Mouse (Mus musculus) heart, embryonic 12.5 days (tissue): ENCODE measurements around the gene Pde4d. TPM values are rescaled to one million over a fixed set of nuclear protein-coding genes. Genes with fewer than 3 reads are reported as not detected.
A peak's percentile ranks its signal among the peaks of the same experiment; 100 is the strongest.

ENCODE experiments used
- ATAC-seq: fragments of 200-750 bp; cut with Nextera tagmentation; 2 replicates; pipeline ENCODE4 v1.8.0; 2017; ENCODE audit warnings: moderate TSS enrichment, moderate library complexity; ENCODE audit not compliant: insufficient number of reproducible peaks, low FRiP score
- H3K27ac ChIP-seq: fragments of 300-500 bp; sonication (generic); 2 replicates; pipeline ENCODE4 v1.5.1; 2016; ENCODE audit warnings: mild to moderate bottlenecking, moderate library complexity; ENCODE audit not compliant: poor library complexity, severe bottlenecking
- H3K27me3 ChIP-seq: fragments of 300-500 bp; sonication (generic); replicated peaks from 2 replicates; pipeline ENCODE4 v1.6.1; 2016; ENCODE audit warnings: mild to moderate bottlenecking, moderate library complexity
- H3K36me3 ChIP-seq: fragments of 300-500 bp; sonication (generic); 2 replicates; pipeline ENCODE4 v1.6.1; 2016; ENCODE audit warnings: mild to moderate bottlenecking, moderate library complexity
- H3K4me1 ChIP-seq: fragments of 300-500 bp; sonication (generic); replicated peaks from 2 replicates; pipeline ENCODE4 v1.6.1; 2016; ENCODE audit warnings: mild to moderate bottlenecking
- H3K4me2 ChIP-seq: fragments of 300-500 bp; sonication (generic); 2 replicates; pipeline ENCODE4 v1.6.1; 2016; ENCODE audit warnings: mild to moderate bottlenecking, moderate library complexity
- H3K4me3 ChIP-seq: fragments of 300-500 bp; sonication (generic); 2 replicates; pipeline ENCODE4 v1.5.1; 2016; ENCODE audit warnings: mild to moderate bottlenecking
- H3K9ac ChIP-seq: fragments of 300-500 bp; sonication (generic); 2 replicates; pipeline ENCODE4 v1.6.1; 2016; ENCODE audit warnings: mild to moderate bottlenecking, moderate library complexity
- H3K9me3 ChIP-seq: fragments of 300-500 bp; sonication (generic); replicated peaks from 2 replicates; pipeline ENCODE4 v1.6.1; 2016; ENCODE audit warnings: mild to moderate bottlenecking, moderate library complexity
- WGBS: fragments of 180-500 bp; shearing (Covaris S2); methylation state at CpG from one replicate; pipeline ENCODE4 v1.1.7; 2016; 5-methylcytosine and 5-hydroxymethylcytosine counted together
- polyA plus RNA-seq: library from polyadenylated mRNA; unstranded; fragments of >200 nt; fragmentation: Nextera tagmentation; extraction: Ambion mirVana; gene quantifications from 2 replicates; pipeline ENCODE4 v1.2.1, GENCODE M21; 2016

Gene Pde4d
- polyA plus RNA-seq, 1 experiment from 2014 or later: 34.2 TPM

DNA sequence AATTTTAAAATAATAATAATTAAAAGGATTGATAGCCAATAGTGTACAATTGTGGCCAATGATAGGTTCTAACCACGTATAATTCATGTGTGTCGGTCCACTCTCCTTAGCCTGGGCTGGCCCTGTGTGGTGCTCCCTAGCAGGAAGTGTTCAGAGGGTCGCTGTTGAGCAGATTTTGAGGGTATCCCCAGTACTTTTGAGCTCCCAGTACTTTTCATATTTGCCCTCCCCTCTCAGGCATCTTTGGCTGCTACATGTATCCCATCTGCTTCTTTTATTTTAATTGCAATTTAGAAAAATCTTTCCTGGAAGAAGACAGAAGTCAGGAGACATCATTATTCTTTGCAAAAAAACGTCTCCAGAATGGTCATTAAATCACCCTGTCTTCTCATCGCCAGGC lies 1119.7 kb downstream of the Pde4d start:
- no peaks in the 10 kb centered on the region for H3K36me3 ChIP-seq
- H3K4me1 ChIP-seq: no peaks in the 10 kb centered on the region
- H3K4me3 ChIP-seq: no peak overlapping the region
- H3K4me2 ChIP-seq: no peak overlapping the region
- no peak overlapping the region for H3K27ac ChIP-seq
- H3K27me3 ChIP-seq: no peaks in the 10 kb centered on the region
- 70% methylated on average over 5 of the region's 5 CpGs for WGBS
- H3K9me3 ChIP-seq: no peaks in the 10 kb centered on the region
- no peak overlapping the region for H3K9ac ChIP-seq
- ATAC-seq: no peak

DNA sequence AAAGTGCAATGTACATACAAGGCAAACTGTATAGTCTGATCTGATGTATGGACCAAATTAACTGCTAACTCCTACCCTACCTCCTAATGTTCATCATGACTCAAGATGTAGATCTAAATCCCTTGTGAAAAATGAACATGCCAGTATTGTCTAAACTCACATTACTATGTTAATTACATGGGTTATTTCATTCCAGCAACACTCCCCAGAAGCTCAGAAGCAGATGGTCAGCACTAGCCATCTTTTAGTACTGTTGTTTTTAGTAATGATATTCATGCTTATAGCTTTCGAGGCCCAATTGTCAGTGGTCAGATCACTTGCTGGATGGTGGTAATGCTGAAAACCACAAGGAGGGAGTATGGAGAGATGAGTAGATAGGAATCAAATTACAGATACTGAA lies 1127.0 kb downstream of the Pde4d start:
- 63% methylated on average over 1 of the region's 1 CpGs for WGBS
- Histone ChIP-seq H3K9ac (no peak overlapping the region), H3K4me1 (0 out of 2 replicates have a peak, but pooled peaks cover 5% of the 10 kb centered on the region), H3K36me3 (no peaks in the 10 kb centered on the region), H3K27me3 (no peaks in the 10 kb centered on the region), H3K9me3 (no peaks in the 10 kb centered on the region), H3K27ac (no peak overlapping the region), H3K4me3 (no peak overlapping the region), H3K4me2 (no peak overlapping the region)
- ATAC-seq: no peak

DNA sequence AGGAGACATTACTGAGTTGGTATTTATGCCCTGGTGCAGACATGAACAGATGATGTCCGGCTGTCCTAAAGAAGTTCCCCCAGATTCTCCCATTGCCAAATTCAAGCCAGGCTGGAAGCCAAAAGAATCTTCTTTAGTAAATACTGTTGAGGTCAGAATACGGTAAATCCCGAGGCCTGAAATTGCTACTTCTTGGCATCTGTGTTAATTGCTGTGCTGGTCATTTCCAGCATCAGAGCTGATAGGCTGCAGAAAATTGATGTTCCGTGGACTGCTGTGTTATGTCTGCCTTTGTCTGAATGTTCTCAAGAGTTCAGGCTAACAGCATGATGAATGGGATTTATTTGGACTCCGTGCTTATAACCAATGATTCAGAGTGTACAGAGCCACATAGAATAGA lies 1127.7 kb downstream of the Pde4d start:
- no peak overlapping the region for H3K9ac ChIP-seq
- H3K4me2 ChIP-seq: no peak overlapping the region
- H3K4me1 ChIP-seq: 0 out of 2 replicates have a peak, but pooled peaks cover 5% of the 10 kb centered on the region
- no peaks in the 10 kb centered on the region for H3K9me3 ChIP-seq
- no peaks in the 10 kb centered on the region for H3K27me3 ChIP-seq
- WGBS: 82% methylated on average over 5 of the region's 5 CpGs
- no peak overlapping the region for H3K27ac ChIP-seq
- ATAC-seq: no peak
- H3K4me3 ChIP-seq: no peak overlapping the region
- H3K36me3 ChIP-seq: no peaks in the 10 kb centered on the region

DNA sequence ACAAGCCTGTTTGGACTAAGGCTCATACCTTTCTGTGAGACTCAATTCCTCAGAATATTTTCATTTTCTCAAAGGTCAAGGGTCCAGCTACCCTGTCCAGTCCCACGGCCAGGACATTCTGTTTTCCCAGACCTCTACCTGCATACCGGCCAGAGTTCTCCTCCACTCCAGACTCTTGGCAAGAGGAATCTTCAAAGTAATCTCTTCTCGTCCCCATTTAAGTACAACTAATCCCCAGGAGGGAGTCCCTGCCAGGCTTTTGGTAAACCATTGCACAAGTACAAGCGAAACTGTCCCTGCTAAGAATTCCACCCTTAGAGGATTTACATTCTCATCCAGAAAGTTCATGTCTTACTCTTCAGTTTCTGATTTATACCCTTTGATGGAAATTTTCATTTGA lies 1128.2 kb downstream of the Pde4d start:
- H3K4me3 ChIP-seq: no peak overlapping the region
- WGBS: 63% methylated on average over 4 of the region's 4 CpGs
- H3K27ac ChIP-seq: no peak overlapping the region
- no peak overlapping the region for H3K9ac ChIP-seq
- H3K36me3 ChIP-seq: no peaks in the 10 kb centered on the region
- no peak for ATAC-seq
- 0 out of 2 replicates have a peak, but pooled peaks cover 5% of the 10 kb centered on the region for H3K4me1 ChIP-seq
- no peaks in the 10 kb centered on the region for H3K27me3 ChIP-seq
- no peak overlapping the region for H3K4me2 ChIP-seq
- H3K9me3 ChIP-seq: no peaks in the 10 kb centered on the region

DNA sequence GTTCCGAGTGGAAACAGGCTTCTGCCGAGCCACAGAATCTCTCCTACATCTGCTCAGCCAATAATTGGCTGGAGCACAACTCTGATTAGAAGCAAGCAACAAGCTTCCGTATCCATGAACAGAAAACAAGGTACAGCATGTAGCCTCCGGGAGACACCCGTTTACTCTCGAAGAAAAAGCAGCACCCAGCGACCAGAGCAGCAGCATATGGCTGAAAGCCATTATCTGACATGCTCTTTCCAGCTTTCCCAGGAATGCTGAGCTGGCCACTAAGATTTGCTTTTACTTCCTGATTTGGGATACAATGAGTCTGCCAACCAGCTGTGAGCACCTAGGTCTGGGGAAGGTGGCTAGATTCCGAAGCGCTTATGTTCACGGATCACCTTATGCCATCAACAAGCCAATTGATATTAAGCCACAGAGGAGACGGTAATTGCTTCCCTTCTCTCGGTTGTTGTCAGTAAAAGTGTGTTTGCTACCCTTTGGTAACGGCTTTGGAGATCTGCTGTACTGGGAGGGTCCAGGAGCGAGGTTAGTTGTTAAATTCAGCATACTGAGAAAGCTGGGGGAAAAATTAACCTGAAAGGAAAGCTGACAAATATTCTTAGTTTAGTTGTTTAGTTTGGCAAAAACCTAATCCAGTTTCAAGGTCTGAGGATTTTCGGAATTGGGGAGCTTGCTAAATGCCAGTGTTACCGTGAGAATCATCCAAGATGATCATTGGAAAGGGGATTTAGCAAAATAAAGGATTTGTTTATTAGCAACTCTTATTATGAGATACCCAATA lies 1131.7 kb downstream of the Pde4d start:
- H3K4me2 ChIP-seq: peak overlapping the region; percentile 30
- H3K4me3 ChIP-seq: no peak overlapping the region
- 59% methylated on average over 16 of the region's 16 CpGs for WGBS
- no peak for ATAC-seq
- H3K4me1 ChIP-seq: 0 out of 2 replicates have a peak, but pooled peaks cover 5% of the 10 kb centered on the region
- no peaks in the 10 kb centered on the region for H3K36me3 ChIP-seq
- no peak overlapping the region for H3K9ac ChIP-seq
- H3K9me3 ChIP-seq: no peaks in the 10 kb centered on the region
- no peaks in the 10 kb centered on the region for H3K27me3 ChIP-seq
- no peak overlapping the region for H3K27ac ChIP-seq

DNA sequence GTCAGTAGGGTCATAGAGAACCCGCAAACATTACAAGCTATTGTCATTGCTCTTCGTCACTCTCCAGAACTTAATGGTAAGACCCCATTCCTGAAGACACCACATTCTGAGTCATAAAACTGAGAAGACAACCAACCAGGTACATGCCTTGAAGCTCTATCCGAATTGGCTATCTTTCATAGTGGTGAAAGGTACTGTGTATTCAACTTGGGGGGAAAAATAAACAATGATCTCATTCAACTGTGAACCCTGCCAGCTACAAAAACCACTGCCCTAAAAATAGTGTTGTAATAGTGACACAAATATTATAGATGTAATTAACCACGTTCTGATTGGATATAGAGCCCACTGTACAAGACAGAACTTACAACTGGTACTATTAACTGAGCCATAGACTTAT lies 1140.3 kb downstream of the Pde4d start:
- ATAC-seq: no peak
- H3K4me1 ChIP-seq: no peaks in the 10 kb centered on the region
- H3K9me3 ChIP-seq: no peaks in the 10 kb centered on the region
- H3K9ac ChIP-seq: no peak overlapping the region
- H3K36me3 ChIP-seq: no peaks in the 10 kb centered on the region
- no peak overlapping the region for H3K4me2 ChIP-seq
- 71% methylated on average over 4 of the region's 4 CpGs for WGBS
- no peak overlapping the region for H3K27ac ChIP-seq
- no peak overlapping the region for H3K4me3 ChIP-seq
- H3K27me3 ChIP-seq: no peaks in the 10 kb centered on the region

DNA sequence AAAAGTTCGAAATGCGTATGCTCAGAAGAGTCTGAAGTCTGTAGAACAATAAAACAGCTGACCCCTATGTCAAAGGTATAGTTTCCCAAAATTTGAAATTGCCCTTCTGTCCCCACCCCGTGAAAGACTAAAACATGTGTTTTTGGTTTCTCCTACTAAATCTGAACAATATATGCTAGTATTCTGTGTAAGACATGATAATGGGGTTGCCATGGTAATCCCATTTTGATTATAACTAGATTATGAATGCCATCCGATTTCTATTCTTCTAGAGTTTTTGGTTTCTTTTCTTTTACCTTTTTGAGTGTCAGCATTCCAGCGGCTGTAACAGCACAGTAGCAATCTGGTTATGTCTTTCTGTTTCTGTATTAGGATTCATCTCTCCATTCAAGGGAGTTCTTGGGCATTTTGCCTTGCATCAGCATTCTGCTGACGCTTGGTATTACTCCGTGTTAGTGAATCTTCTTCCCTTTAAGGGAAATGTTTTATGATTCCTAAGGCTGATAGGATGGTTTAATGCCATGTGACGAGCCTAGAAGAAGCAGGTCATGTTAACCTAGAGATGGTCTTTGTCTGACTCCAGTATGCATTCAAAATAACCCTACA lies 1142.5 kb downstream of the Pde4d start:
- ATAC-seq: no peak
- no peak overlapping the region for H3K4me3 ChIP-seq
- no peaks in the 10 kb centered on the region for H3K4me1 ChIP-seq
- H3K4me2 ChIP-seq: no peak overlapping the region
- no peaks in the 10 kb centered on the region for H3K9me3 ChIP-seq
- 79% methylated on average over 8 of the region's 8 CpGs for WGBS
- H3K27me3 ChIP-seq: no peaks in the 10 kb centered on the region
- no peak overlapping the region for H3K27ac ChIP-seq
- H3K36me3 ChIP-seq: no peaks in the 10 kb centered on the region
- no peak overlapping the region for H3K9ac ChIP-seq

DNA sequence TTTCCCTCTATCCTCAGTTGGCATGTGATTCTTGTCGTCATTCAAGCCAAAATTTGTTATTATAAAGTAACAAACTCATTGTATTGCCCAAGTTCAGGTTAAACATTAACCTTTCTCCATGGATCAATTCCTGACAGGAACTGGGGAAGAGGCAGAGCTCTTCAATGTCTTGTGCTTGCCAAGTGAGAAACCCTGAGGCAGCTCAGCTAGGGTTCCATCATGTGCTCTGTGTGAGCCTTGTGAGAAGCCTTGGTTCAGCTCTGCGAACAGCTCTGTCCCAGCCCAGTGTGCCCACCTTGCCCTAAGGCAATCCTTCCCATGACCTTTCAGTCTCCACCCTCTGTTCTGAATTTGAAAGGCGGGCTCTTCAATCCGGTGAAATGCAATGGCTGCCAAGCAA lies 1150.0 kb downstream of the Pde4d start:
- Histone ChIP-seq H3K4me1 (no peaks in the 10 kb centered on the region), H3K27me3 (no peaks in the 10 kb centered on the region), H3K9me3 (no peaks in the 10 kb centered on the region), H3K36me3 (no peaks in the 10 kb centered on the region), H3K27ac (no peak overlapping the region), H3K4me2 (no peak overlapping the region), H3K4me3 (no peak overlapping the region), H3K9ac (no peak overlapping the region)
- no peak for ATAC-seq
- 83% methylated on average over 4 of the region's 4 CpGs for WGBS

DNA sequence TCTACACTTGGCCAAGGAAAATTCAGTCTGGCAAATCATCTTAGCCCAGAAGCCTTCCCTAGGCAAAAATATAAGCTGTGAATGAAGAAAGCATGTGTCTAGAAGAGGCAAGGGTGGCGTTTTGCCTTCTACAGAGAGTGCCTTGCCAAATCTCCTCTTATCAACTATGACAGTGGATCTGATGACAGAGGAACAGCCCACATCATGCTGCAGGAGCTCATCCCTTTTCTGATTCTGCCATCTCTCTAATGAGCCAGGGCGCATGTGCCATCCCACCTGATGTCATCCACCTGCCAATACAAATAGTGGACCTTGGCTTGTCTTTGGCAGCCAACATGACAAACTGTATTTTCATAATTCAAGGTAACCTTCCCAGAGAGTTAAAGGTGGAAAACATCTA lies 1154.3 kb downstream of the Pde4d start:
- Histone ChIP-seq H3K36me3 (no peaks in the 10 kb centered on the region), H3K9me3 (no peaks in the 10 kb centered on the region), H3K4me1 (no peaks in the 10 kb centered on the region), H3K4me2 (no peak overlapping the region), H3K9ac (no peak overlapping the region), H3K4me3 (no peak overlapping the region), H3K27ac (no peak overlapping the region), H3K27me3 (no peaks in the 10 kb centered on the region)
- WGBS: 70% methylated on average over 2 of the region's 2 CpGs
- ATAC-seq: no peak

DNA sequence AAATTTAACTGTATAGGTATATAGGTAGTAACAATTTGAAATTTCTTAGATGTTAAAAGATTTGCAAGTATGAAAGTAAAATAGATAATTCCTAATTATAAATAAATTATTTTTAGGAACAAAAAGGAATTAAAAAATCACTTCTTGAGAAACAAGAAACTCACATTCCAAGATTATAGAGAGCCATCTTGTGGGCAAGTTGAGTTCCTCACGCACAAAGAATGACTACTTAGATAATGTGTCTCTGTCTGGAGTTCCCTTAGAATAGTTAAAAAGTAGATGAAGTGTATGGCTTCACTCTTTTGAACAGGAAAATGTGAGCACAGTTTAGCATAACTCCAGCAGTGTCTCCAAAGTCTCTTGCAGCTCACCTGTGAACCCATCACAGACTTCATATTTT lies 1155.4 kb downstream of the Pde4d start:
- Histone ChIP-seq H3K27ac (no peak overlapping the region), H3K4me2 (no peak overlapping the region), H3K4me3 (no peak overlapping the region), H3K9ac (no peak overlapping the region), H3K4me1 (0 out of 2 replicates have a peak, but pooled peaks cover 6% of the 10 kb centered on the region), H3K9me3 (no peaks in the 10 kb centered on the region), H3K27me3 (no peaks in the 10 kb centered on the region), H3K36me3 (no peaks in the 10 kb centered on the region)
- no peak for ATAC-seq
- 49% methylated on average over 1 of the region's 1 CpGs for WGBS

DNA sequence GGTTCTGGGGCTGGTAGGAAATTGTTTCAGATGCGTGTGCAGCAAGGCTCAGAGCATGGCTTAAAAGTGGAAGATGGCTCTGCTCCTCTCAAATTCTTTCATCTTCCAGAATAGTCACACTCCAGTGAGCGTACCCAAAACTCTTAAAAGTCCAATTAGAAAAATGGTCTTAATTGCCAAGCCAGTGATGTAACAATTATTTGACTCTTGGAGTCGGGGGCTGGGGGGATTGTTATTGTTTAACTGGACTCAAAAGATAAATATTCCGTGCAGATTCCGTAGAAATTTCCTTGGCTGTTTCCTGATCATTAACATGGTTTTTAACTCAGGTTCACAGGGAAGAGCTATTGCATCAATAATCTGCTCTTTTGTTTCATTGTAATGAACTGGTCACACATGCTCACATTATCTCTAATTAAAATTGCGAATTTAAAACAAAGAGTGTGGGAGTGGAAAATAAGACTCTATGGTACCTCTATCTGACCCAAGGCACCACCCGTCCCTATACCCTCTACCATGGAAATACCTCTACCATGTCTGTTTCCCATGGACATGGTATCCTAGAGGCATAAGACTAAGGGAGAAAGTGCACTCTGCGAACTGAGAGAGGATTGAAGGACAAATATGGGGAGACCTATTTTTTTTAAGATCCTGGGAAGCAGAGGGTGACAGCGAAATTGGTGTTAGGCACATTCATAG lies 1159.5 kb downstream of the Pde4d start:
- no peaks in the 10 kb centered on the region for H3K9me3 ChIP-seq
- H3K4me3 ChIP-seq: no peak overlapping the region
- no peaks in the 10 kb centered on the region for H3K27me3 ChIP-seq
- 66% methylated on average over 9 of the region's 9 CpGs for WGBS
- no peaks in the 10 kb centered on the region for H3K36me3 ChIP-seq
- no peak overlapping the region for H3K9ac ChIP-seq
- H3K4me1 ChIP-seq: 0 out of 2 replicates have a peak, but pooled peaks cover 6% of the 10 kb centered on the region
- H3K27ac ChIP-seq: no peak overlapping the region
- no peak for ATAC-seq
- H3K4me2 ChIP-seq: no peak overlapping the region
